Mouse (Mus musculus) cortical plate, adult 2 months (tissue): ENCODE results near the gene Tiam1.

Source experiments
- CTCF ChIP-seq: fragments of 200-500 bp; IDR thresholded peaks from 2 replicates; pipeline ENCODE4 v1.5.1; 2011; ENCODE audit warnings: mild to moderate bottlenecking, control low read depth, low read length; ENCODE audit not compliant: insufficient read depth; ENCODE audit errors: extremely low read depth
- POLR2A ChIP-seq: fragments of 200-500 bp; IDR thresholded peaks from 2 replicates; pipeline ENCODE4 v1.6.1; 2011; ENCODE audit warnings: mild to moderate bottlenecking, low read length, control low read depth; ENCODE audit not compliant: insufficient read depth; ENCODE audit errors: extremely low read depth

GRCm38 (mm10) chr16:90122439-90122838, 21.1 kb downstream of the Tiam1 start:
- TF ChIP-seq CTCF, result no peak
- TF ChIP-seq POLR2A, result no peak
